Mouse (Mus musculus) right cerebral cortex, postnatal 4 days (tissue): ENCODE results near the gene Zfp606.

Experiments
- DNase-seq: peaks from one replicate; pipeline ENCODE4 v3.0.0-alpha.2; 2022

The Zfp606 gene

GRCm38 (mm10) chr7:12478158-12479008 is at the start of gene Zfp606:
TSS of gene Zfp606 (plus strand) at chr7:12478293.
- DNase-seq = peak; percentile 80

GRCm38 (mm10) chr7:12479009-12479346 is 885 bp downstream of the Zfp606 start:
- DNase-seq = no peak

- no peak for DNase-seq
These were observed 1.4 kb downstream of the Zfp606 start for GRCm38 (mm10) chr7:12479525-12479924.

- DNase-seq = no peak
These were observed 5.7 kb downstream of the Zfp606 start for GRCm38 (mm10) chr7:12483771-12484170.

GRCm38 (mm10) chr7:12485956-12486355 is 7.9 kb downstream of the Zfp606 start:
- no peak for DNase-seq

- no peak for DNase-seq
These were observed 8.6 kb downstream of the Zfp606 start for GRCm38 (mm10) chr7:12486691-12487090.

- no peak for DNase-seq
These were observed 32.8 kb downstream of the Zfp606 start for GRCm38 (mm10) chr7:12510913-12511312.

- no peak for DNase-seq
These were observed 34.1 kb downstream of the Zfp606 start, which contains the start of gene 2900092C05Rik for GRCm38 (mm10) chr7:12512217-12512616. TSS of gene 2900092C05Rik (plus strand) at chr7:12512517.
